Mouse (Mus musculus) lung, postnatal 0 days (tissue): ENCODE measurements around the gene Mindy2.

ENCODE experiments used
- CTCF ChIP-seq: IDR thresholded peaks from 2 replicates; pipeline ENCODE4 v1.5.1; 2016; ENCODE audit warnings: antibody characterized with exemption, mild to moderate bottlenecking
- EP300 ChIP-seq: IDR thresholded peaks from 2 replicates; pipeline ENCODE4 v1.6.1; 2016; ENCODE audit warnings: antibody characterized with exemption, mild to moderate bottlenecking, control low read depth

- TF ChIP-seq CTCF (no peak), EP300 (no peak)
Measured at GRCm38 (mm10) chr9:70695723-70696122, 38.7 kb upstream of the Mindy2 start.
